Mouse (Mus musculus) bone marrow, adult 2 months (tissue): ENCODE measurements around the gene Prickle2. TPM values are rescaled to one million over a fixed set of nuclear protein-coding genes. Genes with fewer than 3 reads are reported as not detected.

Source experiments
- H3K27ac ChIP-seq: fragments of 200-500 bp; 2 replicates; pipeline ENCODE4 v1.5.1; 2012; ENCODE audit warnings: low read depth, mild to moderate bottlenecking, control low read depth, inconsistent platforms, low read length; ENCODE audit not compliant: control insufficient read depth, poor library complexity, insufficient read depth
- H3K4me1 ChIP-seq: fragments of 200-500 bp; 2 replicates; pipeline ENCODE4 v1.6.1; 2011; ENCODE audit warnings: low read length; ENCODE audit not compliant: control insufficient read depth, insufficient read depth
- H3K4me3 ChIP-seq: fragments of 200-500 bp; replicated peaks from 2 replicates; pipeline ENCODE3; 2011; ENCODE audit warnings: mild to moderate bottlenecking, low read depth, low read length, control low read depth; ENCODE audit not compliant: control insufficient read depth
- CTCF ChIP-seq: fragments of 200-500 bp; IDR thresholded peaks from 2 replicates; pipeline ENCODE4 v1.5.1; 2011; ENCODE audit warnings: low read length, control low read depth; ENCODE audit not compliant: control insufficient read depth, insufficient read depth
- POLR2A ChIP-seq: fragments of 200-500 bp; IDR thresholded peaks from 2 replicates; pipeline ENCODE4 v1.6.1; 2011; ENCODE audit warnings: low read depth, mild to moderate bottlenecking, control low read depth, low read length, borderline replicate concordance; ENCODE audit not compliant: control insufficient read depth
- WGBS: fragments of 180-500 bp; shearing (Covaris S2); methylation state at CpG from one replicate; pipeline ENCODE4 v1.1.7; 2018; 5-methylcytosine and 5-hydroxymethylcytosine counted together
- polyA plus RNA-seq: library from polyadenylated mRNA; stranded (reverse); fragments of >200 nt; gene quantifications from 2 replicates; pipeline ENCODE4 v1.2.4, GENCODE M21; 2011; ENCODE audit warnings: low replicate concordance; ENCODE audit not compliant: missing spikeins, insufficient read depth, insufficient read length

The Prickle2 gene
- polyA plus RNA-seq, 1 experiment, result 19.2 TPM

DNA sequence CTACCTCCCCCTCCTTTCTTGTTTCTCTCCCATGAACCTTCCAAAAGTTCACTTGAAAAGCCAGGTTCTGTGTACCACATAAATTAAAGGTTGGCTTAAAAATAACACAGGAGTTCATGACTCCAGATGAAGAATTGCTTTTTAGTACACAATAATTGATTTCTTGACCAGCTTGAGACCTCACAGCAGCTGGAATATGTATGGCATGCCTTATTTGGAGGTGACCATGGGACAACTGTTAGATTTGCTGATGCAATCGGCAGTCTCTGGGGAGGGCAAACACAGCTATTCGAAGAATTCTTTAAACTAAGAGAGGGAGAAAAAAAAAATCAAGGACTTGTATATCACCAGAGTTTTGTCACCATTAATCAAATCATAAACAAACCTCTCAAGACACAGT, 189.0 kb downstream of the Prickle2 start:
- TF ChIP-seq POLR2A, result no peak
- no peak for TF ChIP-seq CTCF
- H3K4me3 ChIP-seq, result no peak overlapping the region
- H3K4me1 ChIP-seq, result no peaks in the 10 kb centered on the region
- WGBS, result 65% methylated on average over 2 of the region's 2 CpGs
- no peak overlapping the region for H3K27ac ChIP-seq

DNA sequence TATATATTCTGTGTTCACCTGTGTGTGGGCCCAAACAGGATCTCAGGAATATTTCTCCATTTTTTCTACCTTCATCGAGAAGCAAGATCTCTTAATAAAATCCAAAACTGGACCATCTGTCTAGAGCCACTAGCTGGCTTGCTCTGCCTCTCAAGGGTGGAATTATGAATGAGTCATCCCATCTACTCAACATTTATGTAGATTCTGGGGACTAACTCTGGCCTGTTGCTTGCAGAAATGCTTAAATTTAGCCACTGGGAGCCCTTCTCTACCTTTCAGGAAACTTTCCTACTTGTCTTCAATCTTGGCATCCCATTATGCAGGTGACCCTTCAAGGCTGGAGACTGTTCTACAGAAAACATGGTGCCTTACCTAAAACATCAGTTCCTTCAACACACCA, 194.0 kb downstream of the Prickle2 start:
- Histone ChIP-seq H3K4me1 (no peaks in the 10 kb centered on the region), H3K27ac (no peak overlapping the region), H3K4me3 (no peak overlapping the region)
- TF ChIP-seq POLR2A, result no peak
- no peak for TF ChIP-seq CTCF
- 74% methylated on average over 1 of the region's 1 CpGs for WGBS

DNA sequence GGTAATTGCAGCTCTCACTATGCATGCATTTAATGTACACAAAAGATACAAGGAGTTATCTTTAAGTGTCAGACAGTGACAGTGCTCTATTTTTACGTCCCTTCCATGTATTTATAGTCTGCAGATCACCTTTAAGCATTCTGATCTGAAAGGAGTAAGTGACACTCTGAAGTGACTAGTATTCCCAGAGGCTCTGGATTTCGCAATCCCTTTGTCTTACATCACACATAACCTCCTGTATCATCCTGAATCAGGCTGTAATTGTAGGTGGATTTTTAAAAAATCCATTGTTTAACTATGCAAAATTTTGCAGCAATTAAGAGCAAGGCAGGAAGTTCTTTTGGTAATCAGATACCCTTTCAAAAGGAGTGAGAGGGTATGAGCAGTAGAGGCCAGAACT, 196.2 kb downstream of the Prickle2 start:
- Histone ChIP-seq H3K4me3 (no peak overlapping the region), H3K27ac (no peak overlapping the region), H3K4me1 (no peaks in the 10 kb centered on the region)
- 63% methylated on average over 2 of the region's 2 CpGs for WGBS
- TF ChIP-seq POLR2A, result no peak

DNA sequence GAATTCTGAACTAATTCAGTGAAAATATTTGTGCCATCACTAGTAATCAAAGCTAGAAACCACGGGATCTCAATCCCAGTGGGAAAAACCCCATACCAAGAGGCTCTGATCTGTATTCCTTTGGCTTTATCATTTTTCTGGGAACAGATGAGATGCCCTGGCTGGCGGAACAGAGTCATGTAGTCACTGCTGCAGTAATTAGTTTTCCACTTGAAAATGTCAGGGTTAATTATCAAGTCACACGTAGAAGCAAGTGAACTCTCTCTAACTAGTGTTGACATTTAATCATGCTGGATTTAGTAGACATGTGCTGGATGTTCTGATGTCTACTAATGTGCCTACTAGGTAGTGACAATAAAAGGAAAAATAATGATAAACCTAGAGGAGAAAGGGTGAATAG, 199.7 kb downstream of the Prickle2 start:
- H3K4me1 ChIP-seq, result no peaks in the 10 kb centered on the region
- no peak overlapping the region for H3K4me3 ChIP-seq
- H3K27ac ChIP-seq, result no peak overlapping the region
- 82% methylated on average over 3 of the region's 3 CpGs for WGBS
- TF ChIP-seq CTCF (no peak), POLR2A (no peak)

DNA sequence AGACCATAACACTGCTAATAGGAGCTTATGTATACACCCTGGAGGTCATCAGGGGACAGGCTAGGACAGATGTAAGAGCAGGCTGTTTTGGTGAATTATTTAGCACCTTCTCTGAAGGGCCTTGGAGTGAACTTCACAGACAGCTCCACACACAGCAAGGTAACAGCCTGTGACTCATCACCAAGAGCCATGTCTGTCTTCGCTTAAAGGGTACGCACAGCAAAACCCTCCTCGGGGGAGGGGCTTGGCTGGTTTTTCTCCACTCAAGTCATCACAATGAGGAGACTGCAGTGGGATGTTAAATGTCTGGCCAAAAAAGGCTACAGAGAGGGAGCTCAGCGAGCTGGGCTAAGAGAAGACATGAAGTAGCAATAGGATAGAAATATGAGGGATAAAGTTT, 206.5 kb downstream of the Prickle2 start:
- Histone ChIP-seq H3K27ac (no peak overlapping the region), H3K4me3 (no peak overlapping the region), H3K4me1 (no peaks in the 10 kb centered on the region)
- 73% methylated on average over 4 of the region's 4 CpGs for WGBS
- no peak for TF ChIP-seq CTCF
- no peak for TF ChIP-seq POLR2A

DNA sequence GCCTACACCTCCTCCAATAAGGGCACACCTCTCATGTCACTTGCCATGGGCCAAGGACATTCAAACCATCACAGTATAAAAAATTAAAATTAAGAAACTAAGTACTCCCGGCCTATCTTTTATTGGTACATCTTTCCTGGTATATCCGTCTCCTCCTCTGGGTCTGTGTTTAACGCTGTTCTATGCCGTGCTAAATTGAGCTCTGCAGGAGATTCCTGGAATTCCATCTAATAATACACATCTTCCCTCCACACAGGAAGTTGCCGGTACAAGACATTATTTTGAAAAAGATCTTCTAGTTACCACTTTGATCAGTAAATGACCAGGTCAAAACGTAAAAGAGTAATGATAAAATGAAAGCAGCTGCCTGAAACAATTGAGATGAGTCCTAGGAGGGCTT, 207.4 kb downstream of the Prickle2 start:
- 63% methylated on average over 6 of the region's 6 CpGs for WGBS
- TF ChIP-seq POLR2A (no peak), CTCF (no peak)
- H3K27ac ChIP-seq, result no peak overlapping the region
- H3K4me1 ChIP-seq, result no peaks in the 10 kb centered on the region
- H3K4me3 ChIP-seq, result no peak overlapping the region

DNA sequence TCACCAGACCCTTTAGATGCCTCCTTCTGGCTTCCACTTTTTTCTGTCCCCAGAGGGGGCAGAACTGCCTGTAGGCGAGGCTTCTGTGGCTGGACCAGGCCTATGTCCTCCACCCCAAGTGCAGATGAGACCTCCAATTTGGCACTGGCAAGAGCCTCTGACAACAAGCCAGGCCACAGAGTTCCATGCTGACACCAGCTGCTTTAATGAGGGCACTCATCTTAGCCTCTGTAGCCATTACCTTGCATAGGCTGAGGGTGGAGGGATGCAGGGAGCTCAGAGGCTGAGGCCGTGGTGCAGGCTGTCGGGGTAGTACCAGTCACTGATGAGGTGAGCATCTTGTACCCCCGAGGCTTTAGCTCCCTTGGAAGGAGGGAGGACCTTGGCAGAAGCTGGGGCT, 208.7 kb downstream of the Prickle2 start:
- H3K27ac ChIP-seq, result no peak overlapping the region
- WGBS, result 62% methylated on average over 4 of the region's 4 CpGs
- TF ChIP-seq CTCF (no peak), POLR2A (no peak)
- no peaks in the 10 kb centered on the region for H3K4me1 ChIP-seq
- no peak overlapping the region for H3K4me3 ChIP-seq

DNA sequence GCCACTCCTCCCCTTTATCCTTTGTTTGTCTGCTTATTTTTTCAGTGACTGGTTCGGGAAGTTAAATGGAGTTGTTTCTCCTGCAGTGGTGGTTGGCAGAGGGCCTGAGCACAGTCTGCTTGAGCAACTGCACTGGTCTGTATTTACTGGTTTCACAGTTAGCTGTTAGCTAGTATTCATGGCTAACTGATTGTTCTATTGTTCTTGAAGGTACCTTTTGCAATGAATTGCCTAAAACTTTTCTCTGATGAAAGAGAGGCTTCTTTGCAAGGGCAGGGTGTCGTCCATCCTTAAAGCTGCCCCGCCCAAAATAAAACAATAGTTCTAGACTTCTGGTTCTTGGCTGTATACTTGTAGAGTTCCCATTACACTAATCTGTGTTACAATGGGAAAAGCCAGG, 210.5 kb downstream of the Prickle2 start:
- WGBS, result 81% methylated on average over 3 of the region's 3 CpGs
- Histone ChIP-seq H3K27ac (no peak overlapping the region), H3K4me1 (no peaks in the 10 kb centered on the region), H3K4me3 (no peak overlapping the region)
- TF ChIP-seq POLR2A, result no peak
- TF ChIP-seq CTCF, result no peak

DNA sequence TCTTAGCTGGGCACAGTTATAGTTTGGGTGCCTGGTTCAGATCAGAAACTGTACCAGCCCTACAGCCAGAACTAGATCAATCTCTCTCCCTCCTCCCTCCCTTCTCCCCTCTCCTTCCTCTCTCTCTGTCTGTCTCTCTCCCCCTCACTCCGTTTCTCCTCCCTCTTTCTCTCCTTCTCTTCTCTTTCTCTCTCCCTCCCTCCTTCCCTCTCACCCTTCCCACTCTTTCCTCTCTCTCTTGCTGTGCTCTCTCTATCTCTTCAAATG, 224.3 kb downstream of the Prickle2 start:
- no peak for TF ChIP-seq POLR2A
- TF ChIP-seq CTCF, result no peak
- Histone ChIP-seq H3K4me1 (no peaks in the 10 kb centered on the region), H3K4me3 (no peak overlapping the region), H3K27ac (no peak overlapping the region)
- WGBS, result 32% methylated on average over 1 of the region's 1 CpGs
